Mouse (Mus musculus): ENCODE results near the gene Oasl2.

GRCm38 (mm10) chr5:114933206-114933605 is 36.5 kb downstream of the Oasl2 start:
- no peak for TF ChIP-seq POLR2A (IDR thresholded peaks at IDR 0.05; ENCODE audit: insufficient read depth, low read length)
- TF ChIP-seq CTCF (IDR thresholded peaks at IDR 0.05; ENCODE audit: low read depth, low read length), result no peak
- no peak for TF ChIP-seq EP300 (IDR thresholded peaks at IDR 0.05; ENCODE audit: insufficient read depth, low read depth, low read length)
